Mouse (Mus musculus) E14TG2a.4 (cell line): ENCODE results near the gene Col25a1.

ENCODE experiments used
- CTCF ChIP-seq: conservative IDR thresholded peaks from 2 replicates; pipeline ENCODE4 v1.5.1; 2014; ENCODE audit warnings: low read length
- POU5F1 ChIP-seq: IDR thresholded peaks from 2 replicates; pipeline ENCODE4 v1.6.1; 2014; ENCODE audit warnings: low read length, borderline replicate concordance

GRCm38 (mm10) chr3:130465371-130465770 lies 334.1 kb downstream of the Col25a1 start:
- TF ChIP-seq CTCF (no peak), POU5F1 (no peak)
